Mouse (Mus musculus): Measurements from ENCODE around the gene Ptgdr. TPM values are rescaled to one million over a fixed set of nuclear protein-coding genes. Genes with fewer than 3 reads are reported as not detected.

Gene Ptgdr
- polyA plus RNA-seq, 1 experiment from 2014 or later, result 0.53 TPM

Other genes starting within 250 kb of the Ptgdr start
- gene Gm5624, start 231.4 kb downstream of the Ptgdr start, polyA plus RNA-seq (2015; fragmentation: Nextera tagmentation; extraction: Ambion mirVana), result not detected in 2 replicates
- not detected in 2 replicates for gene Gm8257, start 152.9 kb downstream of the Ptgdr start, polyA plus RNA-seq (2015; fragmentation: Nextera tagmentation; extraction: Ambion mirVana)
- gene Gm8267, start 109.0 kb downstream of the Ptgdr start, polyA plus RNA-seq (2015; fragmentation: Nextera tagmentation; extraction: Ambion mirVana), result not detected in 2 replicates
- 1.0 and 1.4 TPM in 2 replicates for gene Ptger2, start 128.8 kb upstream of the Ptgdr start, polyA plus RNA-seq (2015; fragmentation: Nextera tagmentation; extraction: Ambion mirVana)